Mouse (Mus musculus): ENCODE results near the gene Capn5. TPM values are rescaled to one million over a fixed set of nuclear protein-coding genes. Genes with fewer than 3 reads are reported as not detected.
A peak's percentile ranks its signal among the peaks of the same experiment; 100 is the strongest.
"Not testable (repeated sequence)": the region's sequence is repeated elsewhere in the genome, so short reads cannot be mapped to it uniquely, and the experiment has no call there.

The Capn5 gene
- polyA plus RNA-seq, 1 experiment from 2014 or later = 14.9 TPM

GRCm38 (mm10) chr7:98190578-98190977, 12.5 kb upstream of the Capn5 start:
- no peak overlapping the region for H3K4me3 ChIP-seq (replicated peaks)
- peaks cover 37% of the 10 kb centered on the region for H3K27me3 ChIP-seq (replicated peaks)
- H3K4me1 ChIP-seq = peaks cover 16% of the 10 kb centered on the region
- no peak overlapping the region for H3K27ac ChIP-seq
- H3K4me2 ChIP-seq = no peak overlapping the region
- 88% methylated on average over 1 of the region's 1 CpGs for WGBS
- no peak for ATAC-seq (ENCODE audit: insufficient read depth, low FRiP score, low read depth)
- H3K36me3 ChIP-seq = no peaks in the 10 kb centered on the region
- no peak overlapping the region for H3K9ac ChIP-seq
- H3K9me3 ChIP-seq = no peaks in the 10 kb centered on the region

GRCm38 (mm10) chr7:98189745-98190144, 11.7 kb upstream of the Capn5 start:
- no peak overlapping the region for H3K27ac ChIP-seq
- ATAC-seq (ENCODE audit: insufficient read depth, low FRiP score, low read depth) = no peak
- no peak overlapping the region for H3K4me3 ChIP-seq (replicated peaks)
- 34% methylated on average over 3 of the region's 3 CpGs for WGBS
- no peaks in the 10 kb centered on the region for H3K9me3 ChIP-seq
- H3K36me3 ChIP-seq = no peaks in the 10 kb centered on the region
- no peak overlapping the region for H3K9ac ChIP-seq
- H3K27me3 ChIP-seq (replicated peaks) = peaks cover 29% of the 10 kb centered on the region
- peaks cover 16% of the 10 kb centered on the region for H3K4me1 ChIP-seq
- H3K4me2 ChIP-seq = no peak overlapping the region

DNA sequence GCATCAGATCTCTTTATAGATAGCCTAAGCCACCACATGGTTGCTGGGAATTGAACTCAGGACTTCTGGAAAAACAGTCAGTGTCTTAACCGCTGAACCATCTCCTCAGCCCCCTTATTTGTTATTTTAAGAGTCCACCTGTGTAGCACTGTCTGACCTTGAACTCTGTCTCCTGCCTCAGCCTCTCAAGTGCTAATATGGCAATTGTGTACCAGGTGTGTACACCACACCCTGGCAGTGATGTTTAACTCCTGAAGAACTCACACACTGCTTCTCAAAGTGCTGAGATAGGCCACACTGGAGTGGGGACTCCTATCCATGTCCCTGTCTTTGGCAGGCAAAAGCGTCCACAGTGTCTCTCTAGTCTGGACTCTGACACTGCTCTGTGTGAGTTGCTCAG, 10.6 kb upstream of the Capn5 start:
- WGBS = 86% methylated on average over 2 of the region's 2 CpGs
- peaks cover 18% of the 10 kb centered on the region for H3K27me3 ChIP-seq (replicated peaks)

GRCm38 (mm10) chr7:98188238-98188637, 10.2 kb upstream of the Capn5 start:
- H3K4me1 ChIP-seq = 0 out of 2 replicates have a peak, but pooled peaks cover 3% of the 10 kb centered on the region
- 97% methylated on average over 2 of the region's 2 CpGs for WGBS
- H3K36me3 ChIP-seq = no peaks in the 10 kb centered on the region
- peaks cover 15% of the 10 kb centered on the region for H3K27me3 ChIP-seq (replicated peaks)
- H3K27ac ChIP-seq = no peak overlapping the region
- no peak overlapping the region for H3K4me2 ChIP-seq
- ATAC-seq (ENCODE audit: insufficient read depth, low FRiP score, low read depth) = no peak
- H3K9me3 ChIP-seq = no peaks in the 10 kb centered on the region
- H3K4me3 ChIP-seq (replicated peaks) = no peak overlapping the region
- no peak overlapping the region for H3K9ac ChIP-seq

More for the DNA sequence above, 10.6 kb upstream of the Capn5 start:
- H3K4me3 ChIP-seq (replicated peaks) = no peak overlapping the region
- H3K4me1 ChIP-seq = peaks cover 6% of the 10 kb centered on the region
- H3K9me3 ChIP-seq = no peaks in the 10 kb centered on the region
- ATAC-seq (ENCODE audit: insufficient read depth, low FRiP score, low read depth) = no peak
- H3K9ac ChIP-seq = no peak overlapping the region
- H3K4me2 ChIP-seq = no peak overlapping the region
- no peak overlapping the region for H3K27ac ChIP-seq
- H3K36me3 ChIP-seq = no peaks in the 10 kb centered on the region

DNA sequence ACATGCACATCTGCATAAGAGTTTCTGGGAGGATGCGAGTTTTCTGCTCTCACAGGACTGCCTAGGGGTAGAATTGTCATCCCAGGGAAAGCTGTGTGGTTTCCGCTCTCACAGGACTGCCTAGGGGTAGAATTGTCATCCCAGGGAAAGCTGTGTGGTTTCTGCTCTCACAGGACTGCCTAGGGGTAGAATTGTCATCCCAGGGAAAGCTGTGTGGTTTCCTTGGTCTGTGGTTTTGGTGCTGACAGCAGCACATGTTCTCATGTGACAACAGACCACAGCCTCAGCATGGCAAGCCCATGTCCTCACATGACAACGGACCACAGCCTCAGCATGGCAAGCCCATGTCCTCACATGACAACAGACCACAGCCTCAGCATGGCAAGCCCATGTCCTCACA, 9.3 kb upstream of the Capn5 start:
- H3K4me1 ChIP-seq; H3K27ac ChIP-seq; H3K27me3 ChIP-seq (replicated peaks); H3K4me3 ChIP-seq (replicated peaks); ATAC-seq (ENCODE audit: insufficient read depth, low FRiP score, low read depth); H3K4me2 ChIP-seq; H3K9me3 ChIP-seq; H3K9ac ChIP-seq; H3K36me3 ChIP-seq: not testable (repeated sequence)
- 74% methylated on average over 3 of the region's 3 CpGs for WGBS

DNA sequence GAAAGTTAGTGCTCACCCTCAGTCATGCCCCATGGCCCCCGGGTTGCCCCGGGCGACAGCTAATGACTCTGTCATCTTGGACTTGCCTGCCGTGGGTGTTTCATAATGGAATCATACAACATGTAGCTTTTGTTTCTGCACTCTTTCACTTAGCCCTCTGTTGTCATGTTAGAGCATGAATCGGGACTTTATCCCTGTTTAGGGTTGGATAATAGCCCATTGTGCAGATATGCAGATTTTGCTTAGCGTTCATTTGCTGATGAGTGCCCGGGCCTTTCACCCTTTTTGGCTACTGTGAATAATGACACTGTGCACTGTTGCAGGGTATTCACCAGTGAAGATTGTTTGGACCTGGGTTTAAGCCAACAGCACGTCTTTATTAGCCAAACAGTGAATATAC, 8.6 kb upstream of the Capn5 start:
- H3K4me3 ChIP-seq (replicated peaks) = no peak overlapping the region
- 0 out of 2 replicates have a peak, but pooled peaks cover 3% of the 10 kb centered on the region for H3K4me1 ChIP-seq
- no peaks in the 10 kb centered on the region for H3K36me3 ChIP-seq
- WGBS = 72% methylated on average over 8 of the region's 8 CpGs
- H3K9me3 ChIP-seq = no peaks in the 10 kb centered on the region
- no peak overlapping the region for H3K9ac ChIP-seq
- no peak overlapping the region for H3K27ac ChIP-seq
- no peak for ATAC-seq (ENCODE audit: insufficient read depth, low FRiP score, low read depth)
- H3K4me2 ChIP-seq = no peak overlapping the region
- H3K27me3 ChIP-seq (replicated peaks) = no peaks in the 10 kb centered on the region

- Histone ChIP-seq H3K27me3 (replicated peaks) (no peaks in the 10 kb centered on the region), H3K4me2 (no peak overlapping the region), H3K36me3 (no peaks in the 10 kb centered on the region), H3K9me3 (no peaks in the 10 kb centered on the region), H3K4me3 (replicated peaks) (no peak overlapping the region), H3K9ac (no peak overlapping the region), H3K27ac (no peak overlapping the region), H3K4me1 (0 out of 2 replicates have a peak, but pooled peaks cover 3% of the 10 kb centered on the region)
- 83% methylated on average over 6 of the region's 6 CpGs for WGBS
- no peak for ATAC-seq (ENCODE audit: insufficient read depth, low FRiP score, low read depth)
These were observed 7.3 kb upstream of the Capn5 start for GRCm38 (mm10) chr7:98185326-98185725.

DNA sequence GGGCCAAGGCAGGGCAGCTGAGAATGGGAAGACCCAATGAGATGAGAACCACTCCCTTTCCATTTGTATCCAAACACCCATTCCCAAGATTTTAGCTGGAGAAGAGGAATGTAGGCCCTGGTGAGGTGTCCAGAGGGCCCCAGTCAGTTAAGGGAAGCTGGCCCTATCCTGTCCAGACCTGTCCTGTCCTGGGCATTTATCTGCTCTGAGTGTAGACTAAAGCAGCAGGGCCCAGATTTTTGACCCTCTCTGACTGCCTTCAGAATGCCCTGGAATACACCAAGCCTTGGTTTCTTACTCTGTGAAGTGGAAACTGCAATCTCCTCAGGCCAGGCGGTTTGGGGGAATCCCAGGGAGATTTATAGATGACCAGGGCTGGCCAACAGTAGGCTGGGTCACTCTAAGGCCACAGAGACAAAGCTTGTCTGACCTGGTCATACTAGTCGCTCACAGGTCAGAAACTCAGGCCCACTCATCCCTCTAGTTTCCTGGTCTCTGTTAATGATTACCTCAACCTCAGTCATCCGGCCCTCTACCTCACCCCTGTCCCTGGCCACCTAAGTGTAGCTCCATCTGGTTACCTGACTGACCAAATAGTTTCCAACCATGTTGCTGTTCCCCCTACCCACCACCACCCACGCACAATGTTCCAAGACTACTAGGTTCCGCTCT, 622 bp upstream of the Capn5 start:
- peak; percentile 6; the same call in 1 of the 2 replicates for ATAC-seq (ENCODE audit: insufficient read depth, low FRiP score, low read depth)
- H3K9ac ChIP-seq = peak overlapping the region; percentile 37; the same call in 1 of the 2 replicates
- no peaks in the 10 kb centered on the region for H3K9me3 ChIP-seq
- H3K27me3 ChIP-seq (replicated peaks) = no peaks in the 10 kb centered on the region
- 70% methylated on average over 5 of the region's 5 CpGs for WGBS
- peaks cover 9% of the 10 kb centered on the region; the same call in 1 of the 2 replicates for H3K4me1 ChIP-seq
- H3K4me2 ChIP-seq = peak overlapping the region; percentile 85
- no peaks in the 10 kb centered on the region for H3K36me3 ChIP-seq
- peak overlapping the region; percentile 82 for H3K4me3 ChIP-seq (replicated peaks)
- H3K27ac ChIP-seq = peak overlapping the region; percentile 87

- no peaks in the 10 kb centered on the region for H3K27me3 ChIP-seq (replicated peaks)
- H3K9me3 ChIP-seq = no peaks in the 10 kb centered on the region
- peaks cover 18% of the 10 kb centered on the region; the same call in 1 of the 2 replicates for H3K4me1 ChIP-seq
- no peak for ATAC-seq (ENCODE audit: insufficient read depth, low FRiP score, low read depth)
- H3K4me2 ChIP-seq = peak overlapping the region; percentile 85
- WGBS = 4% methylated on average over 9 of the region's 9 CpGs
- H3K9ac ChIP-seq = peak overlapping the region; percentile 50
- peak overlapping the region; percentile 87 for H3K27ac ChIP-seq
- no peaks in the 10 kb centered on the region for H3K36me3 ChIP-seq
- peak overlapping the region; percentile 82 for H3K4me3 ChIP-seq (replicated peaks)
These were observed 527 bp downstream of the Capn5 start for GRCm38 (mm10) chr7:98177566-98177928.

DNA sequence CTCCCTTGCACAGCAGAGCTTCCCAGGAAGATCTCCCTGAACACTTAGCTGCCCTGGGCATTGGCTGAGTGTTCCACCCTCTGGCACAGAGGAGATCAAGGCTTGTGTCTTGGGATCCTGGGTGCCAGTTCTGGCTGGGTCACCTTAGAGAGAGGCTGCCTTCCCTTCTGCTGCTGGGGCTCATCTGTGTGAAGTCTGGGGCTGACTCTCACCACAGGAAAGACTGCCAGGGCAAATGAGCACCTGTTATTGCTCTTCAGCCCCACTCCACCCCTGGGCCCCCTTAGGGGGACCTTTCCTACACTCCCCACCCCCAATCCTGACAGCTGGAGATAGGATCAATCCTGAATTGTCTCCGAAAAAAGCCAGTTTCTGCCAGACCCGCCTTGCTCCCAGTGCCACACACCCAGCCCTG, 996 bp downstream of the Capn5 start:
- Histone ChIP-seq H3K4me2 (peak overlapping the region; percentile 85), H3K9me3 (no peaks in the 10 kb centered on the region), H3K4me3 (replicated peaks) (peak overlapping the region; percentile 82), H3K36me3 (no peaks in the 10 kb centered on the region), H3K27me3 (replicated peaks) (no peaks in the 10 kb centered on the region), H3K4me1 (peaks cover 22% of the 10 kb centered on the region; the same call in 1 of the 2 replicates), H3K27ac (peak overlapping the region; percentile 87; the same call in 1 of the 2 replicates), H3K9ac (peak overlapping the region; percentile 12; the same call in 1 of the 2 replicates)
- WGBS = 25% methylated on average over 2 of the region's 2 CpGs
- no peak for ATAC-seq (ENCODE audit: insufficient read depth, low FRiP score, low read depth)

DNA sequence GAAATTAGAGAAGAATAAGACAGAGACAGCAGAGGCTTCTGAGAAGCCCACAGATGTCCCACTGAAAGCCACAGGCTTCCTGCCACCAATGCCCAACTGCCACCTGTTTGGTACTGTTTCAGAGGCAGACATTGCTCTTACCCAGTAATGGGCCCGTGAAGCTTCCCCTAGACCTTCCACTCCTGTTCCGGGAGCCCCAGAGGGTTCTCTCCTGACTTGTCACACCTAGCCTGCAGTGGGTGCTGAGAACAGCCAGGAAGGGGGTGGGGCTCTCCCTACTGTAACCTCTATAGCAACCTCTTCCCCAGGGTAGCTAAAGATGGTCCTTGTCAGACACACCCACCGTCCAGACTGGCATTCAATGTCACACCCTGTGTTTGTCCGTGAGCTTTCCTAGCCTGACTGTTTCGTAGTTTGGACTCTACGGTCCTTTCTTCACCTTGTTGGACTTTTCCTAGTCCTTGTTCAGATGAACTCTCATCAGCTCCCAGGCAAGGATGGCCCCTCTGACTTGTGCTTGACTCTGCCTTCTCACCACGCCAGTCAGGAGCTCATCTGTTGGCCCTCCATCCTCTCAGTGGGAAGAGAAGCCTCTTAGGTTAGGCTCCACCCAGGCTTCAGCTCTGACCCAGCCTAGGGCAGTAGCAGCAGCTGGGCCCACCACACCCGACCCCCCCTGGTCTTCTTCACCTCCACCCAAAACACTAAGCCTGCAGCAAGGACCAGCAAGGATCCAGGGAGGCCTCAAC, 1.6 kb downstream of the Capn5 start:
- Histone ChIP-seq H3K9me3 (no peaks in the 10 kb centered on the region), H3K4me1 (peaks cover 26% of the 10 kb centered on the region), H3K27me3 (replicated peaks) (no peaks in the 10 kb centered on the region), H3K27ac (no peak overlapping the region), H3K36me3 (no peaks in the 10 kb centered on the region), H3K4me2 (peak overlapping the region; percentile 85), H3K4me3 (replicated peaks) (peak overlapping the region; percentile 82), H3K9ac (peak overlapping the region; percentile 12; the same call in 1 of the 2 replicates)
- WGBS = 55% methylated on average over 8 of the region's 8 CpGs
- ATAC-seq (ENCODE audit: insufficient read depth, low FRiP score, low read depth) = 0 out of 2 replicates have a peak, but pooled peaks have one; percentile 20
